Mouse (Mus musculus): ENCODE data around the gene Cdk17.
A peak's percentile ranks its signal among the peaks of the same experiment; 100 is the strongest.
"Not testable (repeated sequence)": the region's sequence is repeated elsewhere in the genome, so short reads cannot be mapped to it uniquely, and the experiment has no call there.

The Cdk17 gene

DNA sequence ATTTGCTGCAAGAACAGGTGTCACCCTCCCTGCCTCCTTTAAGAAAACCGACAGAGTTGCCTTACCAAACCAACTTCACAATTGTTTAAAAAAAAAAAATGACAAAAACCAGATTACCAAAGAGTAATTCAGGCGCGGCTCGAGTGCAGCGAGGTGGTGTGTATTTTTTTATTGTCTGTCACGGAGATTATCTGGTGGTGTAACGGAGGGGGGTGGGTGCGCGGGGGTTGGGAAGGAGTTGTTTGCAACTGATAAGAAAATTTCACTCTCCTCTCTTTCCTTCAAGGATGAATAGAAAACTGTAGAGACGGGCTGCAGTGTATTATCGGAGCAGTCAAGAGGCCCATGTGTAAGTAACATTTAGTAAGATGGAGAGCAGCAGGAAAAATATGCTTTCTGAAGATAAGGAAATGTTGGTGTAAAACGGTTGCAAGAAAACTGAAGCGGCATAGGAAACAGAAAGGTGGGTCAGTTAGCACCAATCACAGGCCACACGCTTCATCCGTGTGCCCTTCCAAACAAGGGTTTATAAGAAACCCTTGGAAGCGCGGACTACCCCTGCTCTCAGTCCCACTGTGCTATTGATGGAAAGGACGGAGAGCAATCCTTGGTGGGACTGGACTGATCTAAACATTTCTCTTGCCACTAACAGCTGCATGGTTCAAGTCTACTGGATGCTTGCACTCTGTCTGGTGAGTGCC is 17.2 kb upstream of the Cdk17 start:
- no peak for DNase-seq (ENCODE audit: low spot score)

- DNase-seq (ENCODE audit: low spot score): no peak
Measured at GRCm38 (mm10) chr10:93143986-93144314, 16.7 kb upstream of the Cdk17 start.

DNA sequence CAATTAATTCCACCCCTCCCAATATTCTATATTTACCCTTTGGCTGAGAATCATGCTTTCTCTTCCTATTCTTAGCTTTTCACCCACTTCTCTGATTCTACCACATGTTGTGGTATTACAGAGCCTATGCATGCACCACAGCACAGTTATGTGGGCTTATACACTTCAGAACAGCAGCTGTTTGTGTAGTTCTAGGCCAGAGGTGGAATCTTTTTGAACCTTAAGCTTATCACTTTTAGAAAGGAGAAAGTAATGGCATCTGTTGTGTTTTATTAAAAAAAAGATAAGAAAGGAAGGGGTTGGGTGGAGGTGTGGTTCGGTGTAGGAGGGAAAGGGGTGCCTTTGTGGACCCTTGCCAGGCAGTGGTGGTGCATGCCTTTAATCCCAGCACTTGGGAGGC is 16.1 kb upstream of the Cdk17 start:
- DNase-seq (ENCODE audit: low spot score): no peak

- no peak for DNase-seq (ENCODE audit: low spot score)
Measured at GRCm38 (mm10) chr10:93145088-93145487, 15.6 kb upstream of the Cdk17 start.

GRCm38 (mm10) chr10:93146601-93147000 is 14.1 kb upstream of the Cdk17 start:
- DNase-seq (ENCODE audit: low spot score): no peak

DNA sequence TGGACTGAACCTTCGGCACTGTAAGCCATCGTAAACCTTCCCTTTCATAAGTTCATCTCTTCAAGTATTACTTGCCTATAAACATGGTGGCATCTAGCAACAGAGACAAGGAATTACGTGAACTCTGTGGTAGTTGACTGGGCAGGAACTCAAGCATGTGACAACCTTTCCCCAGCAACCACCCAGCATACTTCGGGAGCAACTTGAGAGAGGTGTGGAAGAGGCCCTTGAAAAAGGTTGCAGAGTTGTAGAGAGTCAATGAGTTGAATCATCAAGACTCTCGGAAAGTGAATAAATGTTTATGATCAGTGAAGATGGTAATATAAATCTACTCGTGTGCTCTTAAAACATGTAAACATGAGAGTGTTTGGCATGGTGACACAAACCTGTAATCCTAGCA is 13.0 kb upstream of the Cdk17 start:
- no peak for DNase-seq (ENCODE audit: low spot score)

DNA sequence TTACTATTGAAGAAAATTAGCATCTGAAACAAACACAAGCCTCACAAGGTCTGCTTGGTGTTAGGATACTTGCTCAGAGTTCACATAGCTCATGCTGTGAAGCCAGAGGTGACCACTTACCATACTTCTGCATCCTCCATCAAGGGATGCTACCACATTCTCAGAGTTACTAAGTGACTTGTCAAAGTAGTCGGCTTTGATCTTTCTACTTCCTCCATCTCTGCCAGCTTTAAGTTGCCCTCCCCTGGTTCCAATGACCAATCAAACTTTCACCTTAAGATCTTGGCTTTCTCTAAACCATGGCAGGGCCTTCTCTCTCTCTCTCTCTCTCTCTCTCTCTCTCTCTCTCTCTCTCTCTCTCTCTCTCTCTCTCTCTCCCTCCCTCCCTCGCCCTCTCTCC is 11.1 kb upstream of the Cdk17 start:
- no peak for DNase-seq (ENCODE audit: low spot score)

- DNase-seq (ENCODE audit: low spot score): no peak
Measured at GRCm38 (mm10) chr10:93151775-93152174, 8.9 kb upstream of the Cdk17 start.

DNA sequence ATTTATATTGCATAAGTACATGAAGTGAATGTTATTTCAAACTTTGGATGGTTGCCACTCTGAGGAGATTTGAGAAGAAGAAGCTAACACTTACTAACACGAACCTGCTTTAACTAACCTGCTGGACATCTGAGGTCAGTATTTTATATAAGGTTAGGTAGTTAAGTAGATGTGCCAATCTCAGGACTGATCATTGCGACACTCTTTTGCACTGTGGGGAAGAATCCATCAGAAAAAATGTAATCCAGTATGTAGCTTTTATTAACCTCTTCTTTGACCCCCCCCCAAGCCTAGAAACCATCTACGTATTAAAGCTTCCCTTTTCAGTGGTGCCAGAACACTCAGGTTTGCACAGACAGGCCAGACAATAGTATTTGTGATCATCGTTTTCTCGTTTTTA is 8.0 kb upstream of the Cdk17 start:
- DNase-seq (ENCODE audit: low spot score): no peak

DNA sequence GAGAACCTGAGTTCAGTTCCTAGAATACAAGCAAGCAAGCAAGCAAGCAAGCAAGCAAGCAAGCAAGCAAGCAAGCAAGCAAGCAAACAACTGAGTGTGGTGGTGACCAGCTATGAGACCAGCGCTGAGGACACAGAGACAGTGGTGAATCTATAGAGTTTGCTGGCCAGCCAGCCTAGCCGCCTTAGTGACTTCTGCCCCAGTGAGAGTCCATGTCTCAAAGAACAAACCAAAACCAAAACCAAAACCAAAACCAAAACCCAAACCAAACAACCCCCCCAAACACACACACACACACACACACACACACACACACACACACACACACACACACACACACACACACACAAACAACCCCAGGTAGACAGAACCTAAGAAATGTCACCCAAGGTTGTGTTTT is 7.3 kb upstream of the Cdk17 start:
- DNase-seq (ENCODE audit: low spot score): not testable (repeated sequence)

DNA sequence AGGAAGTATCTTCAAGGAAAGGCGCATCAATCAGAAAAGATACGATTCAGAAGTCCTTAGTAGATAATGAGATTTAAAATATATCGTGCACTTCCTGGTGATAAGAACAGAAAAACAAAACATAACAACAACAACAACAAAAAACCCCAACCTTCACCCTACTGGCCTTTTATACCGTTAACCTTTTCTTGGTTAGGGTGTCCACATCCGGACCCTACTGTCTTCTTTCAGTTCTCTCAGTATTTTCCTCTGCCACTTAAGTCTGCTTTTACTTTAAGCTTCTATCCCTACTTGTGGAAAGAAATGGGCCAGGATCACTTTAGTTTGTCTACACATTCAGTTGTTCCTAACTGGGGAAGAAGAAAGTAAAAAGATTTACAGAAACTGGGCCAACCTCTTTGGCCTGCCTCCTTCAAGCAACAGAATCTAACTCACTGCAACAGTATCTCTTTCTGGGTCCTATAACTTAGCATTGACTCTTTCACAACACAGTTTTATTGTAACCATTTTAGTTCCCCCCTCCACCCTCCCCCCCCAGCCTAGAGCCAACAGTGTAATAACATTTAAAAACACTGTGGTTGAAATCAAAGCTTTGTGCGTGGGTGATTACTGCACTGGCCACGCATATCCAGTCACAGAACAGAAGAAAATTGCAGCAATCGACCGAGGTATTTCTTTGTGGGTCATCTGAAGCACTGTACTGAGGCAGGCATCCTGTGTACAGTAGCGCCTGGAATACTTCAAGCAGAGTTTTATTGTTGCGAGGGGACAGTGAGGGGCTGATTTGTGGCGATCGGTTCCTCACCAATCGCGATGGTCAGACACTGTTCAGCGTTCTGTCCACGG is 801 bp upstream of the Cdk17 start:
- no peak for DNase-seq (ENCODE audit: low spot score)

DNA sequence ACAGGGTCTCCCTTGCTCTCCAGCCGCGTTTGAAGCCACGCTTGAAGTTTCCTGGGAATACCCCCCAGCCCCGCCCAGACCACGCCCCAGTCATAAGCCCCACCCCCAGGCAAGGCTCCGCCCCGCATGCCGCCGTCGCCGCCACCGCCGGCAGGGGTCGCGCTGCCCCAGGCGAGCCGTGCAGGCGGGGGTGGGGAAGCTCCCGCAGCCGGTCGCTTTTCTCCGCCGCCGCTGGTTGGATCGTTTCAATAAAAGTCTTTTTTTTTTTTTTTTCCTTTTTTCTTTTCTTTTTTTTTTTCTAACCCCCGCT is 223 bp upstream of the Cdk17 start:
- peak; percentile 85 for DNase-seq (ENCODE audit: low spot score)

DNA sequence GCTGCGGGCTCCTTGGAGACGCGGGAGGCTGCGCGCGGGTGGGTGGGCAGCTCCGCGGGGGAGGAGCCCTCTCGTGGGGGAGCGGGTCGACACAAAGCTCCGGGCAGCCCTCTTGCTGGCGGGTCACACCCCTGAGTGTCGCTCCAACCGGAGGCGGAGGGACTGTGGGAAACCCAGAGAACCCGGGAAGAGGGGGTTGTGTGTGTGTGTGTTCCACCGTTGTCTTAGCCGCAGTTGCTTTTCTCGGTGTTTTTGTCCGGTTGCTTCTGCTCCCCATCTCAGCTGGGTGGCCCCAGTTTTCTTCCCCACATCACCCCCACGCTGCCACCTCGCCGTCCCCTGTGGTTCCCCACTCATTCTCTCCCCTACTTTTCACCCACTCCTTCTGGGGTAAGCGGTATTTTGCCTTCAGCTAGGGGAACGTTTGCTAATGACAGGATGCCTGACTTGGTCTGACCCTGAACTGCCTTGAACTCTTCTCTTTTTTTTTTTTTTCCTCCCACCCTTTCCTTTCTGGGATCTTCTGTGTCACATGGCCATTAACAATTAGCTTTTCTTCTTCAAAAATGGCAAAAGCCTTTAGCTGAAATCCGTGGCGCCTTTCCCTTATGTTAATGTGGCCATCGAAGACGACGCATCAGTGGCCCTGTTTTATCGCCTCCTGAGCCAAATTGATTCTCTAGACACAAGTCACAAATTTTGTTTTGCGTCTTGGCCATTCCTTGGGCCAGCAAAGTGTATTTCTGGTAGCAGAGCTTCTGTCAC is 1.0 kb downstream of the Cdk17 start:
- DNase-seq (ENCODE audit: low spot score): peak; percentile 57

GRCm38 (mm10) chr10:93162276-93162971 is 1.7 kb downstream of the Cdk17 start:
- no peak for DNase-seq (ENCODE audit: low spot score)

- no peak for DNase-seq (ENCODE audit: low spot score)
Measured at GRCm38 (mm10) chr10:93162972-93163660, 2.4 kb downstream of the Cdk17 start.

GRCm38 (mm10) chr10:93163711-93164488 is 3.2 kb downstream of the Cdk17 start:
- no peak for DNase-seq (ENCODE audit: low spot score)

- DNase-seq (ENCODE audit: low spot score): no peak
Measured at GRCm38 (mm10) chr10:93165416-93166381, 5.0 kb downstream of the Cdk17 start.

- no peak for DNase-seq (ENCODE audit: low spot score)
Measured at GRCm38 (mm10) chr10:93166382-93166769, 5.7 kb downstream of the Cdk17 start.

- DNase-seq (ENCODE audit: low spot score): no peak
Measured at GRCm38 (mm10) chr10:93167311-93167710, 6.6 kb downstream of the Cdk17 start.

- DNase-seq (ENCODE audit: low spot score): peak; percentile 66
Measured at GRCm38 (mm10) chr10:93168067-93168466, 7.4 kb downstream of the Cdk17 start.

Measured in testis, postnatal 14 days (tissue).